9 mouse cellular contexts compared by ENCODE assay signal in the genomic region with DNA sequence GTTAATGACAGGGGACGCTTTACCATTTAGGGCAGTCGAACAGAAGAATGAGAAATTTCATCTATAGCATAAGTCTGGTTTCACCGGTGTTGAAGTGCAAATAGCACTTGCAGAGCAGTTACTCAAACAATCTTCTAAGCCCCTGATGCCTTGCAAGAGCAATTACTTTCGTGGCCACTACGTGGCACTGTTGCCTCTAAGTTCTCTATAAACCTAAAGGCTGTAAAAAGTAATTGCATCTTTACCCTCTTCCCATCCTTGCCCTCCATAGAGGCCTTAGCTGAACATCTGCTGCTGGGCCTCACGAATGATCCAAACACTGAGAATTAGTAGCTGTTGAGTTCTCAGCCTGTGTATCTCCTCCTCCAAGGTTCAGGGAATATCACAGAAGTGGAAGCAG. TPM values are rescaled to one million over a fixed set of nuclear protein-coding genes. Genes with fewer than 3 reads are reported as not detected.
DNase-seq lines count a peak whose midpoint lies in the region; ATAC-seq and TF ChIP-seq lines count a peak whose summit lies in the region.
"Had no signal": no experiment of that assay in that cellular context is flagged by ENCODE, and none has a peak within 500 bp of the region (broad histone marks: within the 10 kb centered on the region; RNA-seq: fewer than 3 reads in every experiment).

No protein-coding gene starts in this region.

- H3K4me3 ChIP-seq in intestine, postnatal 0 days (ENCODE audit: low read depth, low read length) = no peak overlapping the region
- no peak overlapping the region for H3K4me3 ChIP-seq in intestine, embryonic 15.5 days (replicated peaks)
- no peak overlapping the region for H3K4me3 ChIP-seq in midbrain, embryonic 14.5 days (replicated peaks; ENCODE audit: low read depth, low read length)
- H3K4me3 ChIP-seq: embryonic facial prominence, embryonic 15.5 days had no signal

- 7% methylated on average over 6 of the region's 6 CpGs for WGBS in intestine, postnatal 0 days
- 8% methylated on average over 6 of the region's 6 CpGs for WGBS in intestine, embryonic 15.5 days
- 16% methylated on average over 6 of the region's 6 CpGs for WGBS in midbrain, embryonic 14.5 days

- no peaks in the 10 kb centered on the region for H3K9me3 ChIP-seq in intestine, postnatal 0 days (ENCODE audit: control insufficient read depth)
- H3K9me3 ChIP-seq in intestine, embryonic 15.5 days = no peaks in the 10 kb centered on the region
- H3K9me3 ChIP-seq in midbrain, embryonic 14.5 days (ENCODE audit: control insufficient read depth, low read length) = no peaks in the 10 kb centered on the region
- H3K9me3 ChIP-seq: embryonic facial prominence, embryonic 15.5 days had no signal

- no peak for ATAC-seq in intestine, postnatal 0 days
- ATAC-seq in intestine, embryonic 15.5 days = no peak
- peak; percentile 79 for ATAC-seq in granulocyte monocyte progenitor cell, adult 5-6 weeks (replicated peaks; ENCODE audit: poor library complexity, severe bottlenecking)
- ATAC-seq in midbrain, embryonic 14.5 days (ENCODE audit: low FRiP score, low TSS enrichment) = no peak

- no peaks in the 10 kb centered on the region for H3K4me1 ChIP-seq in intestine, postnatal 0 days (replicated peaks; ENCODE audit: control insufficient read depth, insufficient read depth, low read length)
- no peaks in the 10 kb centered on the region for H3K4me1 ChIP-seq in intestine, embryonic 15.5 days (replicated peaks)
- H3K4me1 ChIP-seq in midbrain, embryonic 14.5 days (ENCODE audit: control insufficient read depth, insufficient read depth, low read length) = no peaks in the 10 kb centered on the region
- H3K4me1 ChIP-seq: embryonic facial prominence, embryonic 15.5 days had no signal

- TF ChIP-seq CTCF in intestine, postnatal 0 days (IDR thresholded peaks at IDR 0.05; ENCODE audit: low read depth) = peak; percentile 77

- H3K36me3 ChIP-seq in intestine, postnatal 0 days (ENCODE audit: control insufficient read depth, insufficient read depth) = no peaks in the 10 kb centered on the region
- no peaks in the 10 kb centered on the region for H3K36me3 ChIP-seq in intestine, embryonic 15.5 days
- no peaks in the 10 kb centered on the region for H3K36me3 ChIP-seq in midbrain, embryonic 14.5 days (ENCODE audit: control insufficient read depth, insufficient read depth, low read length)
- H3K36me3 ChIP-seq in splenic B cell, adult 2 months (ENCODE audit: control insufficient read depth, insufficient read depth, low read length, poor library complexity, severe bottlenecking) = no peaks in the 10 kb centered on the region
- H3K36me3 ChIP-seq: embryonic facial prominence, embryonic 15.5 days had no signal

- no peak overlapping the region for H3K27ac ChIP-seq in intestine, postnatal 0 days (ENCODE audit: low read depth, low read length)
- H3K27ac ChIP-seq in intestine, embryonic 15.5 days = no peak overlapping the region
- H3K27ac ChIP-seq in midbrain, embryonic 14.5 days (replicated peaks; ENCODE audit: low read depth, low read length) = no peak overlapping the region
- H3K27ac ChIP-seq: embryonic facial prominence, embryonic 15.5 days had no signal

- no peaks in the 10 kb centered on the region for H3K27me3 ChIP-seq in intestine, postnatal 0 days (replicated peaks; ENCODE audit: control insufficient read depth, insufficient read depth, low read length)
- no peaks in the 10 kb centered on the region for H3K27me3 ChIP-seq in intestine, embryonic 15.5 days (replicated peaks)
- no peaks in the 10 kb centered on the region for H3K27me3 ChIP-seq in midbrain, embryonic 14.5 days (ENCODE audit: control insufficient read depth, insufficient read depth, low read length)
- no peaks in the 10 kb centered on the region for H3K27me3 ChIP-seq in splenic B cell, adult 2 months (ENCODE audit: control insufficient read depth, insufficient read depth, low read length, poor library complexity, severe bottlenecking)
- H3K27me3 ChIP-seq: embryonic facial prominence, embryonic 15.5 days had no signal

- H3K4me2 ChIP-seq in intestine, postnatal 0 days (replicated peaks; ENCODE audit: low read depth) = no peak overlapping the region
- H3K4me2 ChIP-seq in intestine, embryonic 15.5 days (replicated peaks) = no peak overlapping the region
- H3K4me2 ChIP-seq in midbrain, embryonic 14.5 days (ENCODE audit: low read length) = no peak overlapping the region
- H3K4me2 ChIP-seq: embryonic facial prominence, embryonic 15.5 days had no signal

- no peak overlapping the region for H3K9ac ChIP-seq in intestine, postnatal 0 days (ENCODE audit: low read depth, low read length)
- no peak overlapping the region for H3K9ac ChIP-seq in intestine, embryonic 15.5 days
- H3K9ac ChIP-seq in midbrain, embryonic 14.5 days (replicated peaks; ENCODE audit: low read length) = no peak overlapping the region
- H3K9ac ChIP-seq: embryonic facial prominence, embryonic 15.5 days had no signal

- DNase-seq in T-cell, adult 2 months (ENCODE audit: low spot score) = peak; percentile 43
- DNase-seq in cerebellum, postnatal 14 days = peak; percentile 78 to 80
- DNase-seq in left cerebral cortex, adult 11 months (ENCODE audit: low spot score) = peak; percentile 35
- DNase-seq in midbrain, embryonic 14.5 days = peak; percentile 91
- DNase-seq in splenic B cell, adult 2 months (ENCODE audit: low read depth, low spot score) = peak; percentile 69

RNA-seq across cellular contexts. Expression of a gene that starts 28.7 kb away (rescaled TPM):
- not detected in 2 replicates for polyA plus RNA-seq in intestine, postnatal 0 days (2015; fragmentation: Nextera tagmentation; extraction: Ambion mirVana)
- polyA plus RNA-seq in intestine, embryonic 15.5 days (2015; fragmentation: Nextera tagmentation; extraction: Ambion mirVana) = not detected in 2 replicates
- total RNA-seq in granulocyte monocyte progenitor cell, adult 5-6 weeks (2014; fragmentation: Nextera tagmentation) = not detected in 2 replicates
- total RNA-seq in granulocyte monocyte progenitor cell, adult 5-6 weeks (2017) = not detected in 2 replicates
- polyA plus RNA-seq in midbrain, embryonic 14.5 days (2014; fragmentation: Nextera tagmentation; extraction: Ambion mirVana) = 0.07 TPM in 1 of 2 replicates, not detected in the other

RNA-seq across cellular contexts. Expression of a gene that starts 42.2 kb away (rescaled TPM):
- polyA plus RNA-seq in intestine, postnatal 0 days (2015; fragmentation: Nextera tagmentation; extraction: Ambion mirVana) = not detected in 2 replicates
- not detected in 2 replicates for polyA plus RNA-seq in intestine, embryonic 15.5 days (2015; fragmentation: Nextera tagmentation; extraction: Ambion mirVana)
- total RNA-seq in granulocyte monocyte progenitor cell, adult 5-6 weeks (2014; fragmentation: Nextera tagmentation) = not detected in 2 replicates
- total RNA-seq in granulocyte monocyte progenitor cell, adult 5-6 weeks (2017) = not detected in 2 replicates
- not detected in 2 replicates for polyA plus RNA-seq in midbrain, embryonic 14.5 days (2014; fragmentation: Nextera tagmentation; extraction: Ambion mirVana)
- polyA plus RNA-seq: embryonic facial prominence, embryonic 15.5 days had no signal

Comparison
In these comparisons a context has a peak if more than half of its experiments do, and no peak if none do; other contexts are left out.
1. DNase-seq: peak in every context shown above with its lines; median percentile 91 in midbrain, embryonic 14.5 days; 79 in cerebellum, postnatal 14 days; 69 in splenic B cell, adult 2 months; 43 in T-cell, adult 2 months; 35 in left cerebral cortex, adult 11 months.